Mouse (Mus musculus) midbrain, embryonic 12.5 days (tissue): ENCODE results near the gene Gm8677. TPM values are rescaled to one million over a fixed set of nuclear protein-coding genes. Genes with fewer than 3 reads are reported as not detected.
"Not testable (repeated sequence)": the region's sequence is repeated elsewhere in the genome, so short reads cannot be mapped to it uniquely, and the experiment has no call there.

Experiments used
- ATAC-seq: fragments of 200-750 bp; cut with Nextera tagmentation; 2 replicates; pipeline ENCODE4 v1.8.0; 2017; ENCODE audit warnings: low read depth, moderate TSS enrichment, moderate library complexity; ENCODE audit not compliant: low FRiP score
- H3K27ac ChIP-seq: fragments of 300-500 bp; sonication (generic); replicated peaks from 2 replicates; pipeline ENCODE4 v1.5.1; 2016; ENCODE audit warnings: mild to moderate bottlenecking
- H3K27me3 ChIP-seq: fragments of 300-500 bp; sonication (generic); 2 replicates; pipeline ENCODE4 v1.6.1; 2016; ENCODE audit warnings: mild to moderate bottlenecking
- H3K36me3 ChIP-seq: fragments of 300-500 bp; sonication (generic); 2 replicates; pipeline ENCODE4 v1.6.1; 2016
- H3K4me1 ChIP-seq: fragments of 300-500 bp; sonication (generic); 2 replicates; pipeline ENCODE4 v1.6.1; 2016
- H3K4me2 ChIP-seq: fragments of 300-500 bp; sonication (generic); replicated peaks from 2 replicates; pipeline ENCODE4 v1.6.1; 2016; ENCODE audit warnings: mild to moderate bottlenecking, moderate library complexity
- H3K4me3 ChIP-seq: fragments of 300-500 bp; sonication (generic); 2 replicates; pipeline ENCODE4 v1.5.1; 2016; ENCODE audit warnings: mild to moderate bottlenecking
- H3K9ac ChIP-seq: fragments of 300-500 bp; sonication (generic); replicated peaks from 2 replicates; pipeline ENCODE4 v1.6.1; 2016; ENCODE audit warnings: mild to moderate bottlenecking, moderate library complexity
- H3K9me3 ChIP-seq: fragments of 300-500 bp; sonication (generic); 2 replicates; pipeline ENCODE4 v1.6.1; 2016; ENCODE audit warnings: mild to moderate bottlenecking
- WGBS: fragments of 180-500 bp; shearing (Covaris S2); methylation state at CpG from one replicate; pipeline ENCODE4 v1.1.7; 2016; 5-methylcytosine and 5-hydroxymethylcytosine counted together
- polyA plus RNA-seq: library from polyadenylated mRNA; unstranded; fragments of >200 nt; fragmentation: Nextera tagmentation; extraction: Ambion mirVana; gene quantifications from 2 replicates; pipeline ENCODE4 v1.2.1, GENCODE M21; 2016

Gm8677 gene
- not detected in 2 replicates for polyA plus RNA-seq

GRCm38 (mm10) chr7:22534787-22535186, at the start of gene Gm8677:
Gene Gm8677 (minus strand): TSS chr7:22534887.
- ATAC-seq, result not testable (repeated sequence)
- WGBS, result no CpG with 5 or more reads among the region's 1 CpGs

GRCm38 (mm10) chr7:22565243-22565642, 30.6 kb upstream of the Gm8677 start, which contains the start of gene Gm4201:
Gene Gm4201 (minus strand): TSS chr7:22565343.
- not testable (repeated sequence) for H3K4me1 ChIP-seq

More at GRCm38 (mm10) chr7:22534787-22535186, at the start of gene Gm8677:
- H3K27me3 ChIP-seq, H3K27ac ChIP-seq, H3K9me3 ChIP-seq, H3K36me3 ChIP-seq, H3K9ac ChIP-seq, H3K4me1 ChIP-seq, H3K4me3 ChIP-seq, H3K4me2 ChIP-seq: not testable (repeated sequence)

GRCm38 (mm10) chr7:22522667-22523066, 12.0 kb downstream of the Gm8677 start, which contains the start of gene Vmn1r152:
Gene Vmn1r152 (plus strand): TSS chr7:22522967.
- H3K9me3 ChIP-seq, H3K4me2 ChIP-seq, H3K4me3 ChIP-seq, H3K36me3 ChIP-seq, H3K9ac ChIP-seq, H3K4me1 ChIP-seq, H3K27ac ChIP-seq, H3K27me3 ChIP-seq, ATAC-seq: not testable (repeated sequence)
- WGBS, result no CpG with 5 or more reads among the region's 3 CpGs

More at GRCm38 (mm10) chr7:22565243-22565642, 30.6 kb upstream of the Gm8677 start, which contains the start of gene Gm4201:
- not testable (repeated sequence) for ATAC-seq, H3K9me3 ChIP-seq, H3K36me3 ChIP-seq, H3K4me2 ChIP-seq, H3K27me3 ChIP-seq, H3K27ac ChIP-seq, H3K9ac ChIP-seq, H3K4me3 ChIP-seq
- no CpG with 5 or more reads among the region's 3 CpGs for WGBS

- not testable (repeated sequence) for H3K27ac ChIP-seq, H3K9ac ChIP-seq, H3K27me3 ChIP-seq, H3K4me3 ChIP-seq, H3K4me1 ChIP-seq, ATAC-seq, H3K9me3 ChIP-seq, H3K36me3 ChIP-seq, H3K4me2 ChIP-seq
- WGBS, result 44% methylated on average over 2 of the region's 3 CpGs
Measured at GRCm38 (mm10) chr7:22499578-22499977, 35.1 kb downstream of the Gm8677 start, which contains the start of gene Vmn1r151. Gene Vmn1r151 (minus strand): TSS chr7:22499678.

Other genes starting within 250 kb of the Gm8677 start
- not detected in 2 replicates for gene Gm4187, start 205.2 kb downstream of the Gm8677 start, polyA plus RNA-seq
- not detected in 2 replicates for gene Gm8660, start 163.8 kb downstream of the Gm8677 start, polyA plus RNA-seq
- not detected in 2 replicates for gene Vmn1r148, start 121.3 kb downstream of the Gm8677 start, polyA plus RNA-seq
- gene Vmn1r149, start 96.7 kb downstream of the Gm8677 start, polyA plus RNA-seq, result not detected in 2 replicates
- gene Gm10665, start 70.8 kb downstream of the Gm8677 start, polyA plus RNA-seq, result not detected in 2 replicates
- gene Vmn1r151, start 35.2 kb downstream of the Gm8677 start, polyA plus RNA-seq, result not detected in 2 replicates
- gene Vmn1r152, start 11.9 kb downstream of the Gm8677 start, polyA plus RNA-seq, result not detected in 2 replicates
- gene Gm4201, start 30.5 kb upstream of the Gm8677 start, polyA plus RNA-seq, result not detected in 2 replicates
- gene Gm4565, start 53.2 kb upstream of the Gm8677 start, polyA plus RNA-seq, result not detected in 2 replicates
- gene Vmn1r155, start 123.1 kb upstream of the Gm8677 start, polyA plus RNA-seq, result not detected in 2 replicates
- not detected in 2 replicates for gene Gm8693, start 157.4 kb upstream of the Gm8677 start, polyA plus RNA-seq
- gene Gm4567, start 184.8 kb upstream of the Gm8677 start, polyA plus RNA-seq, result not detected in 2 replicates
- gene Vmn1r157, start 226.8 kb upstream of the Gm8677 start, polyA plus RNA-seq, result not detected in 2 replicates